Mouse (Mus musculus) liver, embryonic 14.5 days (tissue): Measurements from ENCODE around the gene Ankrd11. TPM values are rescaled to one million over a fixed set of nuclear protein-coding genes. Genes with fewer than 3 reads are reported as not detected.

Experiments
- ATAC-seq: fragments of 200-750 bp; cut with Nextera tagmentation; 2 replicates; pipeline ENCODE4 v1.8.0; 2017; ENCODE audit warnings: moderate number of reproducible peaks, mild to moderate bottlenecking, moderate library complexity; ENCODE audit not compliant: insufficient read depth
- DNase-seq, 3 experiments: peaks; one replicate each; pipeline ENCODE4 v3.0.0-alpha.2; 2012 to 2013; ENCODE audit warnings: low read depth in 3 of 3, low spot score in 3 of 3
- H3K27ac ChIP-seq: fragments of 300-500 bp; sonication (generic); 2 replicates; pipeline ENCODE4 v1.5.1; 2014; ENCODE audit warnings: moderate library complexity, mild to moderate bottlenecking, control low read depth, inconsistent platforms
- H3K27me3 ChIP-seq: fragments of 300-500 bp; sonication (generic); 2 replicates; pipeline ENCODE4 v1.6.1; 2014; ENCODE audit warnings: mild to moderate bottlenecking, low read length, moderate library complexity; ENCODE audit not compliant: control insufficient read depth, insufficient read depth
- H3K36me3 ChIP-seq: fragments of 300-500 bp; sonication (generic); replicated peaks from 2 replicates; pipeline ENCODE4 v1.6.1; 2014; ENCODE audit warnings: low read depth; ENCODE audit not compliant: control insufficient read depth, insufficient read depth
- H3K4me1 ChIP-seq, 2 experiments: fragments of 200-500 bp in 1 of 2; fragments of 300-500 bp in 1 of 2; sonication (generic) in 1 of 2; replicated peaks; 2 replicates each; pipeline ENCODE4 v1.6.1; 2012 to 2014; ENCODE audit warnings: antibody characterized with exemption in 1 of 2, inconsistent platforms in 1 of 2, low read length in 1 of 2; ENCODE audit not compliant: control insufficient read depth in 2 of 2, insufficient read depth in 2 of 2
- H3K4me2 ChIP-seq: fragments of 300-500 bp; sonication (generic); 2 replicates; pipeline ENCODE4 v1.6.1; 2014; ENCODE audit warnings: low read depth, mild to moderate bottlenecking, control low read depth, moderate library complexity
- H3K4me3 ChIP-seq, 2 experiments: fragments of 200-500 bp in 1 of 2; fragments of 300-500 bp in 1 of 2; sonication (generic) in 1 of 2; 2 replicates each; pipeline ENCODE4 v1.5.1; 2012 to 2014; ENCODE audit warnings: low read depth in 2 of 2, low read length in 2 of 2, mild to moderate bottlenecking in 2 of 2, control low read depth in 1 of 2, inconsistent platforms in 1 of 2, moderate library complexity in 1 of 2; ENCODE audit not compliant: insufficient read depth in 1 of 2
- H3K9ac ChIP-seq: fragments of 300-500 bp; sonication (generic); replicated peaks from 2 replicates; pipeline ENCODE4 v1.6.1; 2014; ENCODE audit warnings: mild to moderate bottlenecking, control low read depth, moderate library complexity
- H3K9me3 ChIP-seq: fragments of 300-500 bp; sonication (generic); 2 replicates; pipeline ENCODE4 v1.6.1; 2016; ENCODE audit warnings: low read length, mixed read lengths; ENCODE audit not compliant: control insufficient read depth
- CTCF ChIP-seq: IDR thresholded peaks from 2 replicates; pipeline ENCODE4 v1.5.1; 2016; ENCODE audit warnings: antibody characterized with exemption, low read depth, control low read depth
- EP300 ChIP-seq: IDR thresholded peaks from 2 replicates; pipeline ENCODE4 v1.6.1; 2016; ENCODE audit warnings: antibody characterized with exemption, low read depth
- WGBS: fragments of 180-500 bp; shearing (Covaris S2); extraction: QIAGEN DNeasy Blood & Tissue Kit; methylation state at CpG from one replicate; pipeline ENCODE4 v1.1.7; 2014; ENCODE audit not compliant: insufficient replicate concordance; 5-methylcytosine and 5-hydroxymethylcytosine counted together
- polyA plus RNA-seq, 2 experiments: library from polyadenylated mRNA; depleted of rRNA in 1 of 2; stranded (reverse) in 1 of 2; unstranded in 1 of 2; fragments of >200 nt; fragmentation: Nextera tagmentation in 1 of 2; extraction: Ambion mirVana in 1 of 2; gene quantifications; 2 replicates each; pipeline versions ENCODE4 v1.2.1 to v1.2.3; 2012 to 2014

Gene Ankrd11
- polyA plus RNA-seq, 2 experiments = 10.8 to 12.4 TPM

DNA sequence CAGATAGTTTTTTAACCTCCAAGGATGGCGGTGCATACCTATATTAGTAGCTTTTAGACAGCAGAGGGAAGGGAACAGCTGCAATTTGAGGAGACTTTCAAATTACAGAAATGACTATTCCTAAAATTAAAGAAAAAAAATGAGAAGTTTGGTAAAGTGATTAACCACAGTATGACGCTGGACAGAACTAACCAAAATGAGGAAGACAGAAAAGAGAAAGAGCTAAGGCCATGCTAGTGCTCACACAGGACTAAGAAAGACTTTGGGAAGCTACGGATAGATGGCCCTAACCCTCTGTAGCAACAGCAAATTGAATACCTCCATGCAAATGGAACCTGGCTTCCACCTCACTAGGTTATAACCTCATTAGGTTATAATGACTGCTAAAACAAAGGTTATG, 119.1 kb downstream of the Ankrd11 start:
- H3K4me3 ChIP-seq = no peak overlapping the region
- WGBS = 62% methylated on average over 3 of the region's 3 CpGs
- no peak for ATAC-seq
- H3K9ac ChIP-seq = no peak overlapping the region
- DNase-seq = no peak
- peaks cover 11 to 28% of the 10 kb centered on the region in 2 experiments for H3K4me1 ChIP-seq
- no peaks in the 10 kb centered on the region for H3K9me3 ChIP-seq
- H3K27me3 ChIP-seq = no peaks in the 10 kb centered on the region
- H3K27ac ChIP-seq = no peak overlapping the region
- H3K4me2 ChIP-seq = no peak overlapping the region
- TF ChIP-seq CTCF = no peak
- TF ChIP-seq EP300 = no peak
- H3K36me3 ChIP-seq = no peaks in the 10 kb centered on the region

- H3K4me1 ChIP-seq = peaks cover 11 to 34% of the 10 kb centered on the region in 2 experiments
- 84% methylated on average over 7 of the region's 7 CpGs for WGBS
Observed at GRCm38 (mm10) chr8:122920890-122921289, 121.2 kb downstream of the Ankrd11 start.

DNA sequence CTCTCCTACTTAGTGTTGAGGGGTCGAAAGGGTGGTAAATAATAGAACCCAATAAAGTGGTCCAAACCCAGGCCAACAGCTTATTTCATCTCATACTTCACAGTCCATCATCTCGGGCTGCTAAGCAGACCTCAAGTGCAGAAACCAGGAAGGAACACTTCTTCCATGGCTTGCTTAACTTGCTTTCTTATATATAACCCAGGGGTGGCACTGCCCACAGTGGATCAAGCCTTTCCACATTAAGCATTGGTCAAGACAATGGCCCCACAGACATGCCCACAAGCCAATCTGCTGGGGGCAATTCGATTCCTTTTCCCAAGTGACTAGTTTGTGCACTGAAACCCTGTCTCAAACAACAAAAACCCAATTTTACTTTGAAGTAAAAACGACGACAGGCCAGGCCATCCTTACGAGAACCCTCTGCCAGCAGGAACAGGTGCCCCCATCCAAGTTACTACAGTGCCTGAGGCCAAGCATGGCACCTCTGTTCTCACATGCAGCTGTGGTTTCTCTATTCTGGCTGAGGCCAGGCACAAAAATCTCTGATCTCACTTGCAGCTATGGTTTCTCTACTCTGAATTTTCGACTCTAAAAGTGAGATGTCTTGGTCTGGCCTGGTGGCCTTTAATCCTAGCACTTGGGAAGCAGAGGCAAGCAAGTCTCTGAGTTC, 123.5 kb downstream of the Ankrd11 start:
- H3K27me3 ChIP-seq = no peaks in the 10 kb centered on the region
- no peak overlapping the region for H3K27ac ChIP-seq
- H3K4me3 ChIP-seq = no peak overlapping the region
- no peak overlapping the region for H3K4me2 ChIP-seq
- DNase-seq (no peak), ATAC-seq (no peak)
- WGBS = 67% methylated on average over 7 of the region's 7 CpGs
- no peak for TF ChIP-seq CTCF
- no peak for TF ChIP-seq EP300
- peaks cover 11 to 24% of the 10 kb centered on the region in 2 experiments for H3K4me1 ChIP-seq
- H3K9ac ChIP-seq = no peak overlapping the region
- H3K9me3 ChIP-seq = no peaks in the 10 kb centered on the region
- peaks cover 10% of the 10 kb centered on the region; the same call in 1 of the 2 replicates for H3K36me3 ChIP-seq

More at GRCm38 (mm10) chr8:122920890-122921289, 121.2 kb downstream of the Ankrd11 start:
- DNase-seq (no peak), ATAC-seq (no peak)
- H3K4me2 ChIP-seq = no peak overlapping the region
- no peak overlapping the region for H3K4me3 ChIP-seq
- H3K27me3 ChIP-seq = no peaks in the 10 kb centered on the region
- no peak overlapping the region for H3K9ac ChIP-seq
- H3K36me3 ChIP-seq = peaks cover under 1% of the 10 kb centered on the region; the same call in 1 of the 2 replicates
- no peak for TF ChIP-seq CTCF
- TF ChIP-seq EP300 = no peak
- no peak overlapping the region for H3K27ac ChIP-seq
- no peaks in the 10 kb centered on the region for H3K9me3 ChIP-seq

DNA sequence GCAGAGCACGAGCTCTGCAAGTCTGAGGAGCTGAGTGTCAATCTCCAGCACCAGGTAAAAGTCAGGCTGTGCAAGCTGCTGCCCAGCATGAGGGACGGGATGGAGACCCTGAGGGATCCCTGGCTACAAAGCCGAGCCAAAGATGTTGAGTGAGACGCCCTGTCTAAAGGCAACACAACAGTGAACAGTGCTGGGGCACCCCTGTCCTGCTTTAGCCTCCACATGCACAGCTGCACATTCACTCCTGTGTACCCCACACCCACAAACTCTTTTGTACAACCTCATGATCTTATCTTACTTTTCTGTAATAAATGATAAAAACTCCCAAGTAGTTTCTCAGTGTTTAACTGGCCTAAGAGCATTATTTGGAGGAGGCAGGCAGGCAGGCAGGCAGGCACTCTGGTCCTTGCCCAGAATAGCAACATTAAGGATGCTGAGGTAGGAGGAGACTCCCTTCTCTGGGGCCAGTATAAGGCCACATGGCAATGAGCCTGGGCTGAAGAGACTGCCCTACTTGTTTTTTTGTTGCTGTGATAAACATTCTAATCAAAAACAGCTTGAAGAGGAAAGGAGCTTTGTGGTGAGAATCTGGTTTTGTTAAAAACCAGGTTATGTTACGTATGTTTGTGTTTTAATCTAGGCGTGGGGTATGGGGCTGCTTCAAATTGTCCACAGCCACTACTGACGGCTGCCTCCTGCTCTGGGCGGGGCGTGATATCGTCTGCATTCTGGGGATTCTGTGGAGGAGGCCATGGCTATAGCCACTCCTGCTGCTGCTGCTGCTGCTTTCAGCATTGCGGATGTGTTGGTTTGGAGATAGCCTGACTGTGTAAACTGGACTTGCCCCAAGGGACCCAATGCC, 124.3 kb downstream of the Ankrd11 start:
- Histone ChIP-seq H3K4me3 (no peak overlapping the region), H3K9me3 (no peaks in the 10 kb centered on the region), H3K4me2 (no peak overlapping the region), H3K9ac (no peak overlapping the region), H3K27ac (no peak overlapping the region), H3K36me3 (peaks cover 10% of the 10 kb centered on the region; the same call in 1 of the 2 replicates), H3K4me1 (peaks cover 11 to 23% of the 10 kb centered on the region in 2 experiments), H3K27me3 (no peaks in the 10 kb centered on the region)
- 32% methylated on average over 11 of the region's 11 CpGs for WGBS
- no peak for TF ChIP-seq EP300
- TF ChIP-seq CTCF = no peak
- peak; percentile 63; the same call in 1 of the 2 replicates for ATAC-seq
- DNase-seq = no peak

- H3K4me2 ChIP-seq = no peak overlapping the region
- no peak overlapping the region for H3K9ac ChIP-seq
- peaks cover 10% of the 10 kb centered on the region; the same call in 1 of the 2 replicates for H3K36me3 ChIP-seq
- H3K27ac ChIP-seq = no peak overlapping the region
- ATAC-seq (no peak), DNase-seq (no peak)
- no peaks in the 10 kb centered on the region for H3K9me3 ChIP-seq
- 42% methylated on average over 3 of the region's 3 CpGs for WGBS
- no peak overlapping the region for H3K4me3 ChIP-seq
- no peak for TF ChIP-seq EP300
- TF ChIP-seq CTCF = no peak
- H3K27me3 ChIP-seq = no peaks in the 10 kb centered on the region
- peaks cover 11 to 23% of the 10 kb centered on the region in 2 experiments for H3K4me1 ChIP-seq
Observed at GRCm38 (mm10) chr8:122916766-122917165, 125.3 kb downstream of the Ankrd11 start.
